Mouse (Mus musculus): ENCODE measurements at regions not wholly inside any gene's neighbourhood (a gene's known extent, or its start where the extent isn't known, plus 50 kb on each side); places are given as distances from the start of the nearest gene placed in this dataset.

DNA sequence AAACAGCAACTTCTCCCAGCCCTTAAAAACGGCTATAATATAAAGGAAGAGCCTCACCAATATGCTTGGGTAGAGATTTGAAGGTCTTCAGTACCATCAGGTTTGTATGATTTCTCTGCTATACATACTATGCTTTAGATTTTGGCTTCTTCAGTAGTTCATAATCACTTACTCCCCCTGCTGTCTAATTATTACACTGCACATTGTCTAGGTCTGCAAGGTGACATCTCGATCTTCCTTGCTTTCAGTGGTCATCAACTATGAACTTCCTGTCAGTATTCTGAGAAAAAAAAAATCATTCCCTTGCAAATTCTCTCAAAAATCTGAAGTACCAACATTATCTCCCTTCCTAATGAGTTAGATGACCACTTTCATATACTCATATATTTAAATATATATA is 225.4 kb upstream of the Galnt5 start:
- no peak for DNase-seq (ENCODE audit: low spot score)

DNA sequence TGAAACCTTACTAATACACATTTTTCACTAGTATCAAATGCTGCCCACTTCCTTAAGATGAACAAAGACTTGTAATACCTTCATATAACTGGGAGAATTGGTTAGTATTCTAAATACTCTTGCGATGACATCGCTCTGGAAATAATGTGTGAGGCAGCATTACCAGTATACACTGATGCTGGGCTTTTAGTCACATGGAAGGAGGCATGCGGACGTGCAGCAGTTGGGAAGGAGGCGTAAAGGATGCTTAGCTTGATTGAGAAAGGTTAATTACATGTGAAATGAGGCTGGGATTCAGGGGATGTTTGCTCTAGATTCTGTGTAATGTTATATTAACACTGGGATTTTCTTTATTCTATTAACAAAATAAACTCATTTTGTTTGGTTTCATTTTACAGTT is 221.5 kb upstream of the Galnt5 start:
- no peak for DNase-seq (ENCODE audit: low spot score)

DNA sequence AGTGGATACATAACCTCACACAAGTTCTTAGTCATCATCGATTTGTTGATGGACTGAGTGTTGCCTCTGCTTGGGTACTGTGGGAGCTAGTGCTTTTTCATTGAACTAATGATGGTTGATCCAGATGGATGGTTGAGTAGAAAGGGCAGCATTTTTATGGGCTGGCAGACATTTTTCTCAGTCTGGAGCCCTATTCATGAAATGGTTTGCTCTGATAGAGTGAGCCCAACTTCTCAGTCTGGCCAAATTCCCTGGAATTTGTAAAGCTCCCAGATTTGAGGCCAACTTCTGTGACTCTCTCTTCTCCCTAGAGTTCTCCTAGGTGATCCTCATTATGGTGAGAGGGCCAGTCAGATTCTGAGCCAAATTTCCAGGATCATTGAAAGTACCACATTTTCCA is 216.8 kb upstream of the Galnt5 start:
- DNase-seq (ENCODE audit: low spot score), result no peak

DNA sequence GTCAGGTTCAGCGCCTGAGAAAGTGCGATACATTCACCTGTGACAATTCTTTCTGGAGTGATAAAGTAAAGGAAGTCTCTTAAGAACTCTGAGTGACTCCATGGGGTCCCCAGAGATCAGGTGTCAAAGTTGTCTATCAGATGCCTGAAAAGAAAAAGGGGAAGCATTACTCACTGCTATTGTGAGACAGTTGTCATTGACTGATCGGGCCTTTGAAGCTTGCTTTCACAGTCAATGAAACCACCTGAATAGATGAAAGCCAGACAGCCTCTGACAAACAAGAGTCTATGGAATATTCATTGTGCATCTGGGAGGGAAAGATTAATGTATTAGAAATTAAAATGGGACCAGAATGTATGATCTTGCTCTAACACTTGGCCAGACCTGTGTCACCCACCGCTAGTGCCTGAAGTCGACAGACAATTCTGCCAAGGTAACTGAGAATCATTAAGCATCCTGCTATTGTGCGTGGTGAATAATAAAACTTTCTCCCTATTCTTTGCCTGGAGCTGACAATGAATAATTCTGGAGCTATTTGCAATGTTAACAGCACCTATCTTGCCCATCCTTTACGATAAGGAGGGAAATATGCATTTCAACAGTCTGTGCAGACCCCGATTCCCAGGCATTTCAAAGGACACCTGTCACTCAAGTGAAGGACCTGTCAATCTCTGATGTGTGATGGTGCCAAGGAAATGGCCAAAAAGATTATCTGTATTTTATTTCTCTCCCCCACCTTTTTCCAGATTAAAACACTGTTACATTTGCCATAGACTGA is 204.0 kb upstream of the Galnt5 start:
- DNase-seq (ENCODE audit: low spot score), result no peak

DNA sequence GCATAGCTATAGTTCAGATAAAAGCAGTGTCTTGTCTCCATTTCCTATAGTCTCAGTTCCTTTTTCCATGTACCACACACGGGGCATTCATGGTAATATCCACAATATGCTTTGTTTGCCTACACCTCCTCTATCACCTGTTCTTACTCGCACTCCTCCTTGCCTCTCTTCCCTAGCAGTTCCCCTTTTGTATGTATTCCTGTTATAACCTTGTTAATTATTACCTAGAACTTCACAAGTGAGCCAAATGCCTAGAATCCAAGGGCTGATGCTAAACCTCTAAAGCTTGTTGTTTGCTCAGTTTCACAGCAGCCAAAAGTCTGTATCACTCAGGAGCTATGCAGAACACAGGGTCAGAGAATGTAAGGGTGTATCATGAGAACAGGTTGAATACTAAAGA is 198.4 kb upstream of the Galnt5 start:
- no peak for DNase-seq (ENCODE audit: low spot score)

DNA sequence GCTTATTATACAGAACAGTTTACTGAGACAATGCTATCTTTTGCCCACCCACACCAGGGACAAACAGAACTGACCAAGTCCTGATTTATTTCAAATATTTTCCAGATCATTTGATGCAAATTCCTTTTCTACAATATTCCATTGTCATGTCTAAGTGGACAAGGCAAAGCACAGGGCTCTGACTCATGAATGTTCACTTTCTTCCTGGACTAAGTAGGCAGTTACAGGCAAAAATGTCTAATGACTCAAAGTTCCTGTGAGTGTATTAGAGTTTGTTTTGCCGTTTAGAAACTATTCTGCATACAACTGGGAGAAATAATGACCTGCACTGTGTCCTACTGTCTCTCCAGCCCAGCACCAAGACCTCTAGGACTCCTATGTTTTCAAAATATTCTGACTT is 189.8 kb upstream of the Galnt5 start:
- DNase-seq (ENCODE audit: low spot score), result no peak

DNA sequence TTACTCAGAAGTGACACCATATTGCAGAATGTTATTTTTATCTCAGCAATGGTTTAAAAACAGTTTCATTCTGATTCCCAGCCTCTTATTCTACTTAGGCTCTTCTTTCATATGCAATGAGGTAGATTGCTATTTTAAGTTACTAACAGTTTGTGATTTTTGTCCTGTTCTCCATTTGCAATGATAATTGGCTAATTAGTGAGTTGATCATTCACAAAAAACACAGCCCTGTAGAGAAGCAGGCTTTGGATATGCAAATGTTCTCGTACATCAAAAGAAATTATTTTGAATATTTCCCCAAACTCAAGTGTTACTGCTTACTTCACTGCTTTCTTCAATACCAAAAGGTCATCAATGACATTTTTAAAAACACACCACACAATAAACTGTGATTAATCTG is 184.7 kb upstream of the Galnt5 start:
- no peak for DNase-seq (ENCODE audit: low spot score)

DNA sequence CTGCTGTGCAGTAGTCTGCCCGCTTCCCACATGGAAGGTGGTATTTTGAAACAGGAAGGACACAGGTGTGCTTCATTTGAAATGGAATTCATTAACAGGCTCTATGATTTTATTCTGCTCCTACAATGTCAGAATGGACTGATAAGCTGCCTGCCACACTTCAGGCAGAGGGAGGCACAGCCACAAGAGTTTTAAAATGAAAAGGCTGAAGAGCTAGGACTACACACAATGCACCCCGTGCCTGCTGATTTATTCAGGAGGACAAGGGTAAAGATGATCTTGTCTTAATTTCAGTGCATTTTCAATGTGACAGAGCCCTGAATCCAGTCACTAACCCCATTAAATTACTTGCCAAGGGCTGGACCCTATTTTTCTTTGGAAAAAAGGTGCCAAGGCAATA is 177.3 kb upstream of the Galnt5 start:
- no peak for DNase-seq (ENCODE audit: low spot score)

DNA sequence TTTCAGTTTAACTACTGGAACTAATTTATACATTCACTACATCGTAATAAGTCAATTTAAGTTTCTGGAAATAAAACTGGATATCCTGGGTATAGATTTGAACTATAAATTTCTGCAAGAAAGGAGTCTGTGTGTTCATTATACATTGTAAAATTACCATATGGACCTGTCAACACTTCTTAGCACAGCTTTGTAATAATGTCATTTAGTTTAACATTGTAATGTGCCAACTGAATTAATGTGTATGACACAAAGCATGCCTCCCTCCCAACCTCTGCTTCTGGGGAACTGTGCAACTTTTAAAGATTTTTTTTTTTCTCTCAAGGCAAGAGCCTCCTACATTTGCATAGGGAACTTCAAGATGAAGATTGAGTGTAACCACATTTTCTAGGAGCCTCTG is 176.8 kb upstream of the Galnt5 start:
- no peak for DNase-seq (ENCODE audit: low spot score)

DNA sequence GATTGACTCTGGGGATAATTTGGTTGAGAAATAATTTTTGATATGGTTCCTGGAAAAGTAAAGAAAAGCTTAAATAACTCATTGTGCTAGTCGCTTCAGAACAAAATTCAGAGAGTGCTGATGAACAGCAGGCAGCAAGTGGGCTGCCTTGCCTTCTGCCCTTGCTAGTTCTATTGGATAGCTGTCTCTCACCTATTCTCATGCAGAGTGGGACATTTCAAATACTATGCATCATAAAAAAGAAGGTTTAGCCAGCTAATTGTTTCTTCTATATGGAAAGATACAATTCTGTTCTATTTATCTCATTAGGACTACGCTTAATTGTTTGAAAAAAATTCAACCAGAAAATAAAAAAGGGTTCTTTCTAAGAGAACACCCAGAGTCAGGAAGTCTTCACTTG is 169.4 kb upstream of the Galnt5 start:
- no peak for DNase-seq (ENCODE audit: low spot score)

DNA sequence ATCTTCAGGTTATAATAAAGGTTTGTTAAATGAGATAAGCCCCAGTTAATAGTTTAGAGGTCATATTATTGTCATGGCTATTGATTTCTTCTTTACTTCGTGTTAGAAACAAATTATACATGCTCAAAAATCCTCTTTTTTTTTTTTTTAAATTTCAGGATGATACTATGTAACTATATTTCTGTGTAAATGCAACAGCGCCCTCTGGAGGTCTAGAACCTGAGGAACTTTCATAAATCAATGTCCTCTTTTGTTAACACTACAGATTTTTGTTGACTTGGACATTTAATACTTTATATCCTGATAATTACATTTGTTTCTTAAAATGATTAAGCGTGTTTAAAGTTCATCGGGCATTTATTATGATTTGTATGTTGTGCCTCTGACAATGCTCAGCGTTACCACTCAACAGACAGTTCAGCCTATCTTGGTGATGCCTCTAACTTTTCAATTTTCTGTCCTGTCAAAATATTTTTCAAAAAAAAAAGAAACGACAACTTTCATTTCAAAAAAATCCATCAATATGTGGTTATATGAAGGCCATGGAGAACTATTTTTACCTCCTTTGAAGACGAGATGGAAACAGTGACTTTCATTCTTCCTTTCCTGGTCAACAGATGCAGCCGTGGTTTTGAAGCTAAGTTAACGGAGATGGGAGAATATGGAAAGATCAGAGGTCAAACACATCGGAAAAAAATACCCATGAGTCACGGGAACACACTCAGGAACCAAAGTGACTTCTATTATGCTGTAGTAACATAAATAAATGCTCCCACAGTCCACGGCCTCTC is 164.9 kb upstream of the Galnt5 start:
- DNase-seq (ENCODE audit: low spot score), result peak; percentile 46

DNA sequence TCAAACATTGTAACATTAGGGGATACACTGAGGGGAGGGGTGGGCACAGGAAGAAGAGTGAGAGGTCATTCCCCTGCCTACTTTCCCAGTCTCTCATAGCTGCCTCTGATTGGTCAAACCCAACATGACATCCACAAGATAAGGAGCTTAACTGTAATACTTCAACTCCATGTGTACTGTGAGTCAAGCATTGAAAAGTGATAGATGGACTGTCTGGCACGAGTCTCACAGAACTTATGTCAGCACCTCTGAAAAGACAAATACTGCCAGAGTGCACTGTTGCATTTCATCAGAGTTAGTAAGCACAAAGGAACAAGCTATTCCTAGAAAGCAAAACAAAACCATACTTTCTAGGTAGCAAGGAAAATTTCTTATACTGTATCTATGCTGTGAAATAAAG is 152.5 kb upstream of the Galnt5 start:
- DNase-seq (ENCODE audit: low spot score), result no peak

DNA sequence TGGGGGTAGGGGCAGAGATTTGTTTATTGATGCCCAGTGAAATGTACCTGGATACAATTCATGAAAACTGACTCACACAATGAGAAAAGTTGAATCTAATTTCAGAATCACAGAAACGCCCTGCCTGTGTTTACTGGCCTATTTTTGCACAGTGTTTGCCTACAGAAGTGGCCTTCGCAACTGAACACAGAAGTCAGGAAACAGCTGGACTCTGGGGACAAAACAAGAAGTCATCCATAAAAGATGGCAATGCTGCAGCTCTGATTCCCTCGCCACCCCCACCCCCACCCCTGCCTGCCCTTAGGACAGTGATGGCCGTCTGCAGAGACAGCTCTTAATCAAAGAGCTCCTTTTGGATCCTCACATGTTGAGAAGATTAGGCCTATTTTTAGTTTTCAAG is 150.0 kb upstream of the Galnt5 start:
- DNase-seq (ENCODE audit: low spot score), result no peak

DNA sequence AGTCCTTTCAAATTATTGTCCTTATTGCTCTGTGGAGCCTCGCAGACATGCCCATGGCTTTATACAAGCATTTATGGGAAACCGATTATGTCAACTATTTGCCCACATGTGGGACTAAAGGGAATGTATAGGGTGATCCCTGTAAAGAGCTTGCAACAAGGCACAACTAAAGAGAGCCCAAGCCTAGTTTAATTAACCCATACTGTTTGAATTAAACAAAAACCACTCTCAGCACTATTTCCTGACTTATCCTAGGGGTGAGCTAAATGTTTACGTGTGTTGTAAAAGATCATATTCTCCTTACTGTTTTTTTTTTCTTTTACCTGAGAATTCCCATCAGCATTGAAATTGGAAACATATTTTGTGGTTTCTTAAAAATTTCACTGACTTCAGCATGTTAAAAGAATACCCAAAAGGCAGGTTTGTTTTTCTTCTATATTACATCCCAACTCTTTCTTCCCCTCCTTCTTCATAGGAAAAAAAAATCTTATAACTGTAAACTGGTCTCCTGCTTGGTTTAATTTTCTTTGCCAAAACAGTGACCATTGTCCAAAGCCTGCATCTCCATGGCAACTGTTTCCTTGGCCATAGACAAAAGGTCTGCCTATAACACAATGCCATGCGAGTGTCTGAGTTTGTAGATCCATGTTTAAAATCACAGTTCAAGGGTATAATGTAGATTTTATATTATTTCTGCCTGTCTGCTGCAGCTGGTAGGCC is 148.2 kb upstream of the Galnt5 start:
- no peak for DNase-seq (ENCODE audit: low spot score)

DNA sequence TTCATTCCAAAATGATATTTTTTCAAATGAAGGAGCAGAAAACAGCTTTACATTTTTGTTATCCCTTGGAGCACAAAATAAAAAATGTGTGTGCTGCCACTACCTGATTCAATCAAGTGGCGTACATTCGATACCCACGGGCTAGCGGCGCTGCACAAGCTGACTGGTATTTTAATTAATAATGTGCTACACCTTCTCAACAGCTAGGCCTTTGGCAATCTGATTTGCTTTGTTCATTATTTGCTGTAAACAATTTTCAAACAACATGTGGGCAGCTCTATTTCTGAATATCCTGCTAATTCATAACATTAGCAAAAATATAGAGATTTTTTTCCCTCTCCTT is 147.7 kb upstream of the Galnt5 start:
- no peak for DNase-seq (ENCODE audit: low spot score)

DNA sequence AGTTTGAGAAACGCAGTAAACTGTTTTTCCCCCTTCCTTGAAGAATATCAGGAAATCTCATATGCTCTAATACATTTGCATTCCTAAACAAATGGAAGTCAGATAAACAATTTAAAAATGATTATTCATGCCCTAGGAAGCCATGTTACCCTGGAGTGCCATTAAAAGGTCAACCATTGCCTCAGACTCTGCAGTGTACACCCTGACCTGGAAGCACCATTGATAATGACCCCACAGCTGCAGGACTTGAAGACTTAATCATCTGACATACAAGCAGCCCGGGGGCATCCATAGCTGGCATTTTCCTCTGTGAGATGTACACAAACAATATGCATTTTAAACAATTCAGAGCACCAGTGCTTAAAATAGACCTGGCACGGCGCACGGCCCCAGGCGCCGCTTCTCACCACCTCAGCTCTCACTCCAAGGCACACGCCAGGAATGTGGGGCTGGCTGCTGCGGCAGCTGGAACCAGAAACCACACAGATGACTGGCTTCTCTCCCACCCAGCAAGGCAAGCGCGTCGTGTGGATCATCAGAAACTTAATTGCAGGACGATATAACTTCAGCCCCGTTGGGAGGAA is 141.1 kb upstream of the Galnt5 start:
- DNase-seq (ENCODE audit: low spot score), result no peak

DNA sequence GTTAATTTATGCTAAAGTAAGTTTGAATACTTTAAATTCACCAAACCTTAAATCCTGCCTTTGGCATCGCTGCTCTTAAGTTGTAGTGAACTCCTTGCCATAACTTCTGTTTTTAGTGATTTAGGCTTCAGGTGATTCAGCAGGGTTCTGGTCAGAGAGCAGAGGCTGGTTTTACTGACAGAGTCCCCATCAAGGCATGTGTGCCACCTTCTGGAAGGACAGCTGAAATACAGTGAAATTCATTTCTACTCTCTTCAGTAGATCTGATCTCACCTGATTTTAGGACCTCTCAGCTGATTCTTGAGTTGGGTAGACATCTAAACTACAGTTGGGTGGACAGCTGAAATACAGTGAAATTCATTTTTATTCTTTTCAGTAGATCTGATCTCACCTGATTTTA is 132.4 kb upstream of the Galnt5 start:
- DNase-seq (ENCODE audit: low spot score), result no peak

DNA sequence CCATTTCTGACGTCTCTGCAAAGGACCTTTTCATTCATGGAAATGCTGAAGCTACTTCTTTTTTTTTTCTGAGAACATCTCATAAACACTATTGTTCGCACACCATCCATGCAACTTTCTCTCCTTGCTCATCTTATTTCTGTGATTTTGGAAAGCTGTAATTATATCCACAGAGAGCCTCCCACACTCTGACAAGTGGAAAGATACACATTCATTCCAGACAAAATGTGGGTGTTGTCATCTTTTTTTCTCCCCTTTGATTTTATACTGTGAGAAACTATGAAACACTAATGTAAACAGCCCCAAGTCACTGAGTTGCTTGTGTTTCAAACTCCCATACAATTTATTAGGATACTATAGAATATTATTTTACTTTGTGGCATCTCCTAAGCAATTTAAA is 129.6 kb upstream of the Galnt5 start:
- DNase-seq (ENCODE audit: low spot score), result no peak

DNA sequence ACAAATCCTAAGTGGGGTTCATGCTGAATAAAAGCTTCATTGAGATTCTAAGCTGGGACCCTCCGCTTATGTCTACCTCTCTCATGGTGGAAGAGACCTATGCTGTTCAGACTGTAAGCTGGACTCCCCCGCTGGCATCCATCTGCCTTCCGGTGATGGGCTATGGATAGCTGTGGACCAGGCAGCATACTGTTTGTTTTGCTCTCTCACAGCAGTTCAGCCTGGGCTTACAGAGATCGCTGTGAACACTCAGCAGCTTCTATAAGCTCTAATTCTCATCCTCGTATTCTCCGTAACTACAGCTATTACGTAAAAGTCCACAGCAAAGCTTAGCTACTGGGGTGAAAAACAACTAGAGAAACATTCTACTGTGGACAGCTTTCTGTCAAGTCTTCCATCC is 97.5 kb upstream of the Galnt5 start:
- DNase-seq (ENCODE audit: low spot score), result no peak

DNA sequence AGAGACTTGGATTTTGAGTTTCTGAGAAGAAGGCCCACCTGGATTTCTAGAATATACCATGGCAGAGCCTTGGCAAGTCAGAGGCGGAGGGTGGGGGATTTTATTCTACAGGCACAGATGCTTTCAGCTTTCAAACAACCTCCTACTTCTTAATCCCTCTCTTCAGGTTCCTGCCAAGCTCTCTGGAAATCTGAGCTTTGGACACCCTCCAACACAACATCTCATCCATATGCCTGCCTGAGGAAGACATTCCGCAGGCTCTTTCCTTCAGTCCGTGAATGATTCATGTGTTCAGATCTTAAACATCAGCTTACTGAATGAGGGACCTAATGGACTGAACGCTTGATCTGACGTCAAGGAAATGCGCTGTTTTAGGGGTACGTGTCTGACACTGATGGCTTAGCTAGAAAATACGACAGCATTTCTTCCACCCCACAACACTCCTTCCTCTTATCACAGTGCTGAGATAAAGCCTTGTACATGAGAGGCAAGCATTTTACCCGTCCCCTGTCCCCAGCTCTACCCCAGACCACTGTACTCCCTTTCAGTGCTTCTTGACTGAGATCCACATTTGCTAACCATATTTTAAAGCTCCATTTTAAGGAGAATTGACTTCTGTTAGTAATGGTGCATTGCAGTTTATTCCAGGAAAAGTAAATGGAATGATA is 97.0 kb upstream of the Galnt5 start:
- DNase-seq (ENCODE audit: low spot score), result no peak

DNA sequence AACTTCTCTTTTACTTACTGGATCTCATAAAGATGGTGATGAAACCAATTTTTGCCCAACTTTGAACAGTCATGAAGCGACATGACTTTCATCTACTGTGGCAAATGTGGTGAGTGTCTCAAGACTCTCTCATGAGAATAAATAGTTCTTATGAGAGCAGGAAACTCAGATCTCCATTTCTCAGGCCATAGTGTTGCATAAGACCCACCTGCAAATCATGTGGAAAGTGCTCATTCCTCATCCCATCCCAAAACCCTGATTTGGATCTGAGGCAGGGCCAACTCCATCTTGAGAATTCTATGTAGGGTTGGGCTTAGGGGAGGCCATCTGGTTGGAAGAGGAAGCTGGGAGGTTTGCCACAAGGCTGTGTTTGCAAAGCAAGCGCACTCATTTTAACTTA is 92.5 kb upstream of the Galnt5 start:
- no peak for DNase-seq (ENCODE audit: low spot score)

DNA sequence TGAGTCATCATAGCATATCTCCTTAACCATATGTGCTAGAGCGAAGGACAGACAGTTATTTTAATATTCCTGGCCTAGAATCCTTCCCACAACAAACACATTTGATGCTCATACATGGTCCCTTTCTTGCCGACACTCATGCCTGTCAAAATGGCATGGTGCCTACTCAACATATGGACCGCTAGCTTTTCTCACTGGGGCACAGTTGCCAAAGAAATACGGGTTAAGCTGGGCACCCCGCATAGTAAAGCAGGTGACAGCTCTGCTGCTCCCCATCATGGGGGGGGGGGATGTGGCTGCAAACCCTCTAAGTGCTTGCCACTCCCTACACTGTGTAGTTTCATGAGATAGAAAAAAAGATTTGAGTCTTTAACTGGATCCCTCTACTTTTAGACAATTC is 90.7 kb upstream of the Galnt5 start:
- DNase-seq (ENCODE audit: low spot score), result no peak

Measured in MN1 (cell line).